Mouse (Mus musculus): Measurements from ENCODE around the gene Olfr959. TPM values are rescaled to one million over a fixed set of nuclear protein-coding genes. Genes with fewer than 3 reads are reported as not detected.

The Olfr959 gene
- polyA plus RNA-seq, 1 experiment from 2014 or later = not detected

DNA sequence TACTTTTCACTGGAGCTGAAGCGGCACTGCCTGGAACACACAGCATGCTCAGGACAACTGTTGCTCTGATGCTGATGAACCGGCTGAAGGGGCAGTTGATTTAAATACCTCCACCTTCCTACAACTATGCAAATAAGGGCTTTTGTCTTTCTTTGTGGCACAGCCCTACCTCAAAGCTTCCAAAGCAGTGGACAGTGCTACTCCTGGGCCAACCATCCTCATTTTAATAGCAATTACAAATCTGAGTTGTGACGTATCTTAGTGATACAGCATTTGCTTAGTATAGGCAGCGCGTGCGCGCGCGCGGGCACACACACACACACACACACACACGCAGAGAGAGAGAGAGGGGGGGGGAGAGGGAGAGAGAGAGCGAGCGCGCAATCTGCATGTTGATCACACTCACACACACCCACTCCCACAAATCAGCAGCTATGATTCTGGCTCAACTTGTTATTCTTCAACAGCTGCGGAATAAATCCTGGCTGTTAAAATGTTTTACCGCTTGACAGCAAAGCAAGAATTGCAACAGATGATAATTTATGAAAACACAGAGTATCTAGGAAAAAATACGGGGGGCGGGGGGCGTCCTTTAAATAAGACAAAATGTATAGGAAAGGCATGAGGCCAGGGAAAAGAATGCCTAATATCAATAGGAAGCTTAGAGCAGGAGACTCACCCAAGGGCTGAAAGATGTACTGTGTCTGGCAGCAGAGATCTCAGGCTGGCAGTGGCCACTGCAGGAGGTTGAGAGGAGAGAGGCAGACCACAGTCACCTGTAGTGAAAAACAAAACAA lies 27.4 kb upstream of the Olfr959 start:
- no peak overlapping the region for H3K27ac ChIP-seq (ENCODE audit: low read length)
- H3K4me3 ChIP-seq (ENCODE audit: low read depth, low read length) = no peak overlapping the region
- no peak overlapping the region for H3K9ac ChIP-seq (ENCODE audit: low read depth, low read length)
- whole genome bisulfite sequencing (ENCODE audit: insufficient replicate concordance) = 3% methylated on average over 19 of the region's 19 CpGs
- no peaks in the 10 kb centered on the region for H3K36me3 ChIP-seq (ENCODE audit: control insufficient read depth, insufficient read depth)
- no peak for ATAC-seq (ENCODE audit: low read depth)
- no peaks in the 10 kb centered on the region; the same call in 1 of the 2 replicates for H3K27me3 ChIP-seq (ENCODE audit: control insufficient read depth, insufficient read depth, low read depth, low read length)
- no peak overlapping the region for H3K4me2 ChIP-seq (ENCODE audit: low read depth, low read length)
- H3K4me1 ChIP-seq (ENCODE audit: control insufficient read depth, low read depth, low read length) = no peaks in the 10 kb centered on the region
- no peaks in the 10 kb centered on the region for H3K9me3 ChIP-seq (replicated peaks; ENCODE audit: control insufficient read depth, low read length)

DNA sequence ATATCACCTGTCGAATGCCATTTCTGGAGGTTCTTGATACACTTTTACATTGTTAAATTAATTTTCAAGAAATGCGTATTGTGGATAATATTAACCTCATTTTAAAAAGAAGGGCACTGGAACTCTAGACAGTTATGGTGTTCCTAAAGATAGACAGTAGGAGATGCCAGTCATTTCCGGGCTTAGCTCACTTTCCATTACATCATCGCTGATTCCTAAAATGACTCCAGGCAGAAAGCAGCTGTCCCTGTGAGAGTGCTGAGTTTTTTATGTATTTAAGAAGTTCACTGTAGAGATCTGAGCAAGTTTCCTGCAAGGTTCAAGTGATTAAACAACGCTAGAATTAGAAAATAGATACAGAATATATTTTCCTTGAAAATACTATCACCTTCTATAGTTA lies 1.7 kb upstream of the Olfr959 start:
- Histone ChIP-seq H3K4me3 (ENCODE audit: low read depth, low read length) (no peak overlapping the region), H3K27ac (ENCODE audit: low read length) (no peak overlapping the region), H3K4me1 (ENCODE audit: control insufficient read depth, low read depth, low read length) (no peaks in the 10 kb centered on the region), H3K36me3 (ENCODE audit: control insufficient read depth, insufficient read depth) (no peaks in the 10 kb centered on the region), H3K4me2 (ENCODE audit: low read depth, low read length) (no peak overlapping the region), H3K9ac (ENCODE audit: low read depth, low read length) (no peak overlapping the region), H3K9me3 (replicated peaks; ENCODE audit: control insufficient read depth, low read length) (no peaks in the 10 kb centered on the region), H3K27me3 (ENCODE audit: control insufficient read depth, insufficient read depth, low read depth, low read length) (no peaks in the 10 kb centered on the region)
- whole genome bisulfite sequencing (ENCODE audit: insufficient replicate concordance) = 64% methylated on average over 5 of the region's 5 CpGs
- ATAC-seq (ENCODE audit: low read depth) = no peak

DNA sequence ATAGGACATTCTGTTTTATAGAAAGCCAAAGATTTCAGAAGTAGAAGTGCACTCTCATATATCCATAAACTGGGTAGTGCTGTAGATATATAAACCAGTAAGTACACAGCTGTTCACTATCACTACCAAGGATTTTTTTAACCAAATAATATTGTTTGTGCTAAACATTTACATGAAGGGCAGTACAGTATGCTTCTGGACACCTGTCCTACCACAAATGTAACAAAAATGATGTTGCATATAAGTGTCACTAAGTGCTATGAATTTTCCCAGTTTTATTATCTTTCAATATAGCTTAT lies 17.1 kb downstream of the Olfr959 start:
- H3K4me3 ChIP-seq (ENCODE audit: low read depth, low read length) = no peak overlapping the region
- H3K9ac ChIP-seq (ENCODE audit: low read depth, low read length) = no peak overlapping the region
- ATAC-seq (ENCODE audit: low read depth) = no peak
- H3K4me2 ChIP-seq (ENCODE audit: low read depth, low read length) = no peak overlapping the region
- H3K36me3 ChIP-seq (ENCODE audit: control insufficient read depth, insufficient read depth) = no peaks in the 10 kb centered on the region
- H3K4me1 ChIP-seq (ENCODE audit: control insufficient read depth, low read depth, low read length) = no peaks in the 10 kb centered on the region
- H3K27me3 ChIP-seq (ENCODE audit: control insufficient read depth, insufficient read depth, low read depth, low read length) = no peaks in the 10 kb centered on the region
- no peak overlapping the region for H3K27ac ChIP-seq (ENCODE audit: low read length)
- H3K9me3 ChIP-seq (replicated peaks; ENCODE audit: control insufficient read depth, low read length) = no peaks in the 10 kb centered on the region

DNA sequence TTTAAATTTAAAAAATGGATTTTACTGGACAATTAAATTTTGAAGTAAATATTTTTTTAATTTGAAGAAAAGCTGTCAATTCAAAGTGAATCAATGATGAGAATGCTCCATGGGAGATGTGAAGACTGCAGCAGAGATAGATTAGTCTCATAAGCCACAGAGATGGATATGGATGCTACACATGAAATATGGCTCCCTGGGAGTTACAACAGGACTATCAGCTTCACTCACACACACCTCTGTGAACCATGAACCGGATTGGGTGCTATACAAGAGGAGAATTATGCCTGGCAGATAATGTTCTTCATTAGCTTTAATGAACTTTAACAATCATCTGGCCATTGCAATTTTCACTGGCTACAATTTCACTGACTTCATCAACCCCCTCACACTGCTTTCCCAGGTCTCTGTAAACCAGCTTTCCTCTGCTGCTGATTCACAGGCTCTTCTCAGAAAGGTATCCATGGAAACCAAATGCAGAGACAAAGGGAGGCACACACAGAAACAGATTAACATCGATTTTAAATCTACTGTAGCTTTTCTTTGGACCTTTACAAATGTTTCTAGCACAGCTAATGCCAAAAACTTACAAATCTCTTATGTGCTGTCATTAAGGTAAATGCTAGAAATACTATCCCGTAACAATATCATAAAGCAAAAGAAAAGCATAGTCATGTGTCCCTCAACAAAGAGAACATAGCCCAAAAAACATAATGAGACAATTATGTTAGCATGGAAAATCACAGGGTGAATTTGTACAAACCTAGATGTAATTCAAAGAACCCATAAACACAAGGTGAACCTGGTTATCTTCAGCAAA lies 17.6 kb downstream of the Olfr959 start:
- no peaks in the 10 kb centered on the region for H3K27me3 ChIP-seq (ENCODE audit: control insufficient read depth, insufficient read depth, low read depth, low read length)
- H3K9ac ChIP-seq (ENCODE audit: low read depth, low read length) = no peak overlapping the region
- ATAC-seq (ENCODE audit: low read depth) = no peak
- H3K4me2 ChIP-seq (ENCODE audit: low read depth, low read length) = no peak overlapping the region
- H3K27ac ChIP-seq (ENCODE audit: low read length) = no peak overlapping the region
- no peaks in the 10 kb centered on the region for H3K9me3 ChIP-seq (replicated peaks; ENCODE audit: control insufficient read depth, low read length)
- H3K4me1 ChIP-seq (ENCODE audit: control insufficient read depth, low read depth, low read length) = no peaks in the 10 kb centered on the region
- no peak overlapping the region for H3K4me3 ChIP-seq (ENCODE audit: low read depth, low read length)
- WGBS (ENCODE audit: insufficient replicate concordance) = 35% methylated on average over 3 of the region's 3 CpGs
- no peaks in the 10 kb centered on the region for H3K36me3 ChIP-seq (ENCODE audit: control insufficient read depth, insufficient read depth)

DNA sequence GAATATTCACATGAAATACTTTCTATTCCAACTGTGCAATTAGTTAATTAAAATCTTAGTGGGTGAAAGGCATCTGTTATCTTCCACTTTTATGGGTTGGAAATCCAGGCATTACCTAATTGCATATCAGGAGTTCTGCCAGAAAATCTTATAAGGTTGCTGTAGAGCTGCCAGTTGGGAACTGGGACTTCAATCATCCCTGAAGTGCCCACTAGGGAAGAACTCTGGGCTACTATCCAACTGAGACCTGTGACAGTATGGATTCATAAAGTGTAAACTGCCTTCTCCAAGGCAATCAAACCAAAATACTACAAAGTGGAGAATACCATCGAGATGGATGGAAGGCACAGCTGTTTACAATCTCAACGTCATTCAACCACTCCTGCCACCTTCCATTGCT lies 21.4 kb downstream of the Olfr959 start, which contains the start of gene Olfr958:
Olfr958 (minus strand) TSS at position 109 of the 400 bp plus-strand sequence.
- Histone ChIP-seq H3K36me3 (ENCODE audit: control insufficient read depth, insufficient read depth) (no peaks in the 10 kb centered on the region), H3K4me1 (ENCODE audit: control insufficient read depth, low read depth, low read length) (no peaks in the 10 kb centered on the region), H3K4me2 (ENCODE audit: low read depth, low read length) (no peak within 1 kb of the TSS), H3K27ac (ENCODE audit: low read length) (no peak within 1 kb of the TSS), H3K4me3 (ENCODE audit: low read depth, low read length) (no peak within 1 kb of the TSS), H3K27me3 (ENCODE audit: control insufficient read depth, insufficient read depth, low read depth, low read length) (no peaks in the 10 kb centered on the region), H3K9ac (ENCODE audit: low read depth, low read length) (no peak within 1 kb of the TSS), H3K9me3 (replicated peaks; ENCODE audit: control insufficient read depth, low read length) (no peaks in the 10 kb centered on the region)
- no peak for ATAC-seq (ENCODE audit: low read depth)
- WGBS (ENCODE audit: insufficient replicate concordance) = 52% methylated on average over 2 of the region's 2 CpGs

DNA sequence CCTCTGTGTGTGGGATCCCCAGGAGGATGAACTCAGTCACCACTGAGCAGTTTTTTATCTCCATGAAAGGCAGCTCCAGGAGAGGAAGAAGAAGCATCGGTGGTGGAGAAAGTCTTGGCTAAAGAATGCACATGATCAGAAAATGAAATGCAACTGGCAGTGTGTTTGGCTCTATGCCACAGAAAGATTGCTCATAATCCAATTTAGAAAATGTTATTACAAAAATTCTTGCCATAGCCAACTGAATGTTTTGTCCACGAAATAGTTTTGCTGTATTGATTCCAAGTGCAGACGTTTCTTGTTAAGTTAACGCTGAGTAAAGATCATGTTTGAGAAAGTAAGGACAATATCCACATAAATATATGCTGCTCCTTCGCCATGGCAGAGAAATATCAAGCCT lies 24.6 kb downstream of the Olfr959 start:
- ATAC-seq (ENCODE audit: low read depth) = no peak
- H3K4me3 ChIP-seq (ENCODE audit: low read depth, low read length) = no peak overlapping the region
- no peak overlapping the region for H3K4me2 ChIP-seq (ENCODE audit: low read depth, low read length)
- H3K9ac ChIP-seq (ENCODE audit: low read depth, low read length) = no peak overlapping the region
- no peak overlapping the region for H3K27ac ChIP-seq (ENCODE audit: low read length)
- H3K4me1 ChIP-seq (ENCODE audit: control insufficient read depth, low read depth, low read length) = no peaks in the 10 kb centered on the region
- no peaks in the 10 kb centered on the region for H3K9me3 ChIP-seq (replicated peaks; ENCODE audit: control insufficient read depth, low read length)
- no peaks in the 10 kb centered on the region for H3K27me3 ChIP-seq (ENCODE audit: control insufficient read depth, insufficient read depth, low read depth, low read length)
- H3K36me3 ChIP-seq (ENCODE audit: control insufficient read depth, insufficient read depth) = no peaks in the 10 kb centered on the region
- 59% methylated on average over 5 of the region's 5 CpGs for WGBS (ENCODE audit: insufficient replicate concordance)

DNA sequence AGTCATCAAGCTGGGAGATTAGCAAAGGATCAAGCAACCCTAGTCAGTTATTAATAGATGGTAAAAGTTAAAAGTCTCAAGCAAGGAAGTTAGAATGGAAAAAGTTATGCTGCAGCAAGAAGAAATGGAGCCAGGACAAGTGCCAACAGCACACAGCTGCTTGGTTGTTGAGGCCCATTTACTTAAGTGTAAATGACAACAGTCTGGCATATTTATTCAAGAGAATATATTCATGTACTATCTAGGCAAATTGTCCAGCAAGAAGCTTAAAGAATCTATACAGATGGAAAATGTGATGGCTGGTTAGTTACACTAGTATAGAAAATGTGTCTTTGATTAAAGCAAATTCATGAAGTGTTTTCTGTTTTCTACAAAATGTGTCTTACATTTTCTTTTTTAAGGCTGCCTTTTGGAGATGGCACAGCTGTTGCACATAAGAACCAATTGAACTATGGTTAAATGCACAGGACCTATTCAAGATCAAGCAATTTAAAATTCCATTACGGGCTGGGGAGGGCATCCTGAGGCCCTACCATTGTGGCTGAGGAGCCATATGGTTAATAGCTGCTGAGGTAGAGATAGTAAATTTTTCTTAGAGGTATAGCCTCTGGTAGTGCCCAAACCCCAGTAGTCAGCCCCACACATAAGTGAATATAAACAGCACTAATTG lies 51.6 kb downstream of the Olfr959 start:
- Histone ChIP-seq H3K9me3 (replicated peaks; ENCODE audit: control insufficient read depth, low read length) (no peaks in the 10 kb centered on the region), H3K27ac (ENCODE audit: low read length) (no peak overlapping the region), H3K9ac (ENCODE audit: low read depth, low read length) (no peak overlapping the region), H3K4me1 (ENCODE audit: control insufficient read depth, low read depth, low read length) (no peaks in the 10 kb centered on the region), H3K4me3 (ENCODE audit: low read depth, low read length) (no peak overlapping the region), H3K36me3 (ENCODE audit: control insufficient read depth, insufficient read depth) (no peaks in the 10 kb centered on the region), H3K27me3 (ENCODE audit: control insufficient read depth, insufficient read depth, low read depth, low read length) (no peaks in the 10 kb centered on the region), H3K4me2 (ENCODE audit: low read depth, low read length) (no peak overlapping the region)
- ATAC-seq (ENCODE audit: low read depth) = no peak
- 63% methylated on average over 1 of the region's 1 CpGs for WGBS (ENCODE audit: insufficient replicate concordance)

Data from liver, embryonic 16.5 days (tissue).